Mouse (Mus musculus) testis, adult 2 months (tissue): ENCODE data around the gene Smarcb1.

Experiments used
- CTCF ChIP-seq: fragments of 200-500 bp; IDR thresholded peaks from 2 replicates; pipeline ENCODE4 v1.5.1; 2012; ENCODE audit warnings: low read depth, mild to moderate bottlenecking, inconsistent platforms, low read length, moderate library complexity; ENCODE audit not compliant: control insufficient read depth, insufficient read depth, insufficient replicate concordance
- POLR2A ChIP-seq: fragments of 200-500 bp; IDR thresholded peaks from 2 replicates; pipeline ENCODE4 v1.6.1; 2012; ENCODE audit warnings: low read depth, mild to moderate bottlenecking, inconsistent platforms, low read length, moderate library complexity; ENCODE audit not compliant: control insufficient read depth

GRCm38 (mm10) chr10:75932891-75933290 is 11.5 kb upstream of the Smarcb1 start, which contains the start of gene Chchd10:
- no peak for TF ChIP-seq CTCF
- TF ChIP-seq POLR2A: no peak
